Mouse (Mus musculus): Measurements from ENCODE around the gene Rnase4.

GRCm38 (mm10) chr14:51146685-51147084 lies 55.8 kb downstream of the Rnase4 start, which contains the start of gene Rnase1:
- TF ChIP-seq CTCF (conservative IDR thresholded peaks at IDR 0.05; ENCODE audit: insufficient read depth, insufficient read length, low read depth, low read length) (no peak), POLR2A (IDR thresholded peaks at IDR 0.05; ENCODE audit: low read depth, low read length) (no peak)
